Mouse (Mus musculus): ENCODE results near the gene Nhp2.
A peak's percentile ranks its signal among the peaks of the same experiment; 100 is the strongest.
"Not testable (repeated sequence)": the region's sequence is repeated elsewhere in the genome, so short reads cannot be mapped to it uniquely, and the experiment has no call there.

Nhp2 gene

GRCm38 (mm10) chr11:51606447-51607095 lies 13.0 kb upstream of the Nhp2 start, which contains the start of gene Hnrnpab:
Hnrnpab (minus strand) TSS chr11:51606847.
- peak; percentile 99 for DNase-seq (ENCODE audit: low read depth)

GRCm38 (mm10) chr11:51607096-51607738 lies 12.3 kb upstream of the Nhp2 start:
- DNase-seq (ENCODE audit: low read depth) = no peak

- DNase-seq (ENCODE audit: low read depth) = peak; percentile 50
Observed at GRCm38 (mm10) chr11:51609266-51609909, 10.1 kb upstream of the Nhp2 start.

- not testable (repeated sequence) for DNase-seq (ENCODE audit: low read depth)
Observed at GRCm38 (mm10) chr11:51609940-51610339, 9.6 kb upstream of the Nhp2 start.

- DNase-seq (ENCODE audit: low read depth) = no peak
Observed at GRCm38 (mm10) chr11:51614256-51614655, 5.3 kb upstream of the Nhp2 start.

- DNase-seq (ENCODE audit: low read depth) = no peak
Observed at GRCm38 (mm10) chr11:51615129-51615528, 4.4 kb upstream of the Nhp2 start.

- DNase-seq (ENCODE audit: low read depth) = peak; percentile 90
Observed at GRCm38 (mm10) chr11:51615601-51616000, 3.9 kb upstream of the Nhp2 start.

- not testable (repeated sequence) for DNase-seq (ENCODE audit: low read depth)
Observed at GRCm38 (mm10) chr11:51616113-51616512, 3.4 kb upstream of the Nhp2 start.

GRCm38 (mm10) chr11:51617693-51618092 lies 1.8 kb upstream of the Nhp2 start:
- peak; percentile 89 for DNase-seq (ENCODE audit: low read depth)

GRCm38 (mm10) chr11:51618894-51619408 lies 584 bp upstream of the Nhp2 start:
- DNase-seq (ENCODE audit: low read depth) = no peak

GRCm38 (mm10) chr11:51620084-51620483 lies 549 bp downstream of the Nhp2 start:
- no peak for DNase-seq (ENCODE audit: low read depth)

GRCm38 (mm10) chr11:51621776-51622175 lies 2.2 kb downstream of the Nhp2 start:
- no peak for DNase-seq (ENCODE audit: low read depth)

- no peak for DNase-seq (ENCODE audit: low read depth)
Observed at GRCm38 (mm10) chr11:51622971-51623491, 3.5 kb downstream of the Nhp2 start.

- no peak for DNase-seq (ENCODE audit: low read depth)
Observed at GRCm38 (mm10) chr11:51625187-51625820, 5.8 kb downstream of the Nhp2 start.

- DNase-seq (ENCODE audit: low read depth) = no peak
Observed at GRCm38 (mm10) chr11:51627425-51627824, 7.9 kb downstream of the Nhp2 start.

GRCm38 (mm10) chr11:51627907-51628306 lies 8.4 kb downstream of the Nhp2 start:
- no peak for DNase-seq (ENCODE audit: low read depth)

- DNase-seq (ENCODE audit: low read depth) = no peak
Observed at GRCm38 (mm10) chr11:51629651-51630314, 10.2 kb downstream of the Nhp2 start.

- DNase-seq (ENCODE audit: low read depth) = no peak
Observed at GRCm38 (mm10) chr11:51632130-51632753, 12.7 kb downstream of the Nhp2 start.

- DNase-seq (ENCODE audit: low read depth) = not testable (repeated sequence)
Observed at GRCm38 (mm10) chr11:51633200-51633599, 13.7 kb downstream of the Nhp2 start.

GRCm38 (mm10) chr11:51633721-51634120 lies 14.2 kb downstream of the Nhp2 start:
- DNase-seq (ENCODE audit: low read depth) = no peak

- DNase-seq (ENCODE audit: low read depth) = no peak
Observed at GRCm38 (mm10) chr11:51635127-51635524, 15.6 kb downstream of the Nhp2 start.
